In genomic region chr4:62272696-62273095, GRCm38 (mm10) we compare ENCODE assay signal across 24 mouse cellular contexts. TPM values are rescaled to one million over a fixed set of nuclear protein-coding genes. Genes with fewer than 3 reads are reported as not detected.
A peak's percentile ranks its signal among the peaks of the same experiment; 100 is the strongest.
DNase-seq lines count a peak whose midpoint lies in the region; ATAC-seq lines count a peak whose summit lies in the region.
"Had no signal": no experiment of that assay in that cellular context is flagged by ENCODE, and none has a peak within 500 bp of the region (broad histone marks: within the 10 kb centered on the region; RNA-seq: fewer than 3 reads in every experiment).

No protein-coding gene starts in this region.

- no peak for ATAC-seq in neural tube, embryonic 15.5 days (ENCODE audit: low FRiP score)
- ATAC-seq: activated CD4-positive, CD25-positive, alpha-beta regulatory T cell, adult 4 months; CD4-positive, CD25-positive, alpha-beta regulatory T cell, adult 4 months; forebrain, embryonic 13.5 days; forebrain, embryonic 15.5 days; Patski had no signal

- H3K27ac ChIP-seq in neural tube, embryonic 15.5 days (replicated peaks), result no peak overlapping the region
- H3K27ac ChIP-seq: embryonic facial prominence, embryonic 10.5 days; embryonic facial prominence, embryonic 12.5 days; forebrain, embryonic 13.5 days; forebrain, embryonic 15.5 days had no signal

- H3K27me3 ChIP-seq in neural tube, embryonic 15.5 days (replicated peaks), result no peaks in the 10 kb centered on the region
- H3K27me3 ChIP-seq: CH12.LX; embryonic facial prominence, embryonic 12.5 days; forebrain, embryonic 13.5 days; forebrain, embryonic 15.5 days; Patski had no signal

- H3K9ac ChIP-seq in neural tube, embryonic 15.5 days (replicated peaks), result no peak overlapping the region
- H3K9ac ChIP-seq: embryonic facial prominence, embryonic 12.5 days; forebrain, embryonic 13.5 days; forebrain, embryonic 15.5 days had no signal

- no peaks in the 10 kb centered on the region for H3K9me3 ChIP-seq in neural tube, embryonic 15.5 days (replicated peaks)
- H3K9me3 ChIP-seq: embryonic facial prominence, embryonic 10.5 days; embryonic facial prominence, embryonic 12.5 days; forebrain, embryonic 13.5 days; forebrain, embryonic 15.5 days; G1E had no signal

- H3K36me3 ChIP-seq in neural tube, embryonic 15.5 days, result no peaks in the 10 kb centered on the region
- H3K36me3 ChIP-seq: embryonic facial prominence, embryonic 10.5 days; embryonic facial prominence, embryonic 12.5 days; forebrain, embryonic 15.5 days; G1E had no signal

- H3K4me2 ChIP-seq in neural tube, embryonic 15.5 days, result no peak overlapping the region
- H3K4me2 ChIP-seq: embryonic facial prominence, embryonic 12.5 days; forebrain, embryonic 13.5 days; forebrain, embryonic 15.5 days had no signal

- peak; percentile 82 for DNase-seq in heart, adult 11 months
- DNase-seq in heart, postnatal 36 days, result no peak
- peak; percentile 11 for DNase-seq in neural tube, embryonic 10.5 days (ENCODE audit: extremely low spot score, low spot score)
- peak; percentile 30 for DNase-seq in testis, postnatal 10 days (ENCODE audit: low spot score)
- no peak for DNase-seq in testis, postnatal 14 days (ENCODE audit: low spot score)
- DNase-seq: adrenal gland, adult 8-10 months; adrenal gland, postnatal 14 days; adrenal gland, postnatal 36 days; B cell, adult 2 months; cerebellum, adult 11-12 months; cerebellum, adult 2 months; cerebellum, adult 9-10 months; cerebellum, postnatal 10 days; cerebellum, postnatal 25 days had no signal

- 0 out of 2 replicates have a peak, but pooled peaks cover 7% of the 10 kb centered on the region for H3K4me1 ChIP-seq in neural tube, embryonic 15.5 days
- H3K4me1 ChIP-seq: embryonic facial prominence, embryonic 12.5 days had no signal

- 92% methylated on average over 10 of the region's 10 CpGs for WGBS in neural tube, embryonic 15.5 days

- H3K4me3 ChIP-seq in neural tube, embryonic 15.5 days (replicated peaks), result no peak overlapping the region
- H3K4me3 ChIP-seq: embryonic facial prominence, embryonic 10.5 days; embryonic facial prominence, embryonic 12.5 days; forebrain, embryonic 13.5 days; forebrain, embryonic 15.5 days had no signal

- intact Hi-C loops in heart, postnatal 36 days (cut with DNase I), result no loop called here

RNA-seq across cellular contexts. Expression of gene Slc31a2, which starts 10.3 kb away (rescaled TPM):
- total RNA-seq in heart, postnatal 36 days (2021), result 10 to 100 TPM; 17.8 to 29.7 TPM
- 15.9 and 18.0 TPM in 2 replicates for polyA plus RNA-seq in neural tube, embryonic 15.5 days (2015; fragmentation: Nextera tagmentation; extraction: Ambion mirVana)

RNA-seq across cellular contexts. Expression of gene Zfp37, which starts 41.8 kb away (rescaled TPM):
- 1 to 10 TPM; 1.9 to 2.2 TPM for total RNA-seq in heart, postnatal 36 days (2021)
- 23.2 and 25.9 TPM in 2 replicates for polyA plus RNA-seq in neural tube, embryonic 15.5 days (2015; fragmentation: Nextera tagmentation; extraction: Ambion mirVana)
- total RNA-seq: CH12.LX had no signal
- polyA plus RNA-seq: activated CD4-positive, CD25-positive, alpha-beta regulatory T cell, adult 4 months; G1E had no signal

Comparison
In these comparisons a context has a peak if more than half of its experiments do, and no peak if none do; other contexts are left out.
1. DNase-seq: peak in heart, adult 11 months (single experiment), neural tube, embryonic 10.5 days (single experiment) and testis, postnatal 10 days (single experiment); none in heart, postnatal 36 days (0 of 2) and testis, postnatal 14 days (single experiment).